Mouse (Mus musculus) liver, postnatal 0 days (tissue): ENCODE results near the gene Tnfrsf26.

Experiments used
- CTCF ChIP-seq: sonication (generic); IDR thresholded peaks from 2 replicates; pipeline ENCODE4 v1.5.1; 2016; ENCODE audit warnings: antibody characterized with exemption, low read depth
- EP300 ChIP-seq: IDR thresholded peaks from 2 replicates; pipeline ENCODE4 v1.6.1; 2016; ENCODE audit warnings: antibody characterized with exemption, low read depth, mild to moderate bottlenecking

DNA sequence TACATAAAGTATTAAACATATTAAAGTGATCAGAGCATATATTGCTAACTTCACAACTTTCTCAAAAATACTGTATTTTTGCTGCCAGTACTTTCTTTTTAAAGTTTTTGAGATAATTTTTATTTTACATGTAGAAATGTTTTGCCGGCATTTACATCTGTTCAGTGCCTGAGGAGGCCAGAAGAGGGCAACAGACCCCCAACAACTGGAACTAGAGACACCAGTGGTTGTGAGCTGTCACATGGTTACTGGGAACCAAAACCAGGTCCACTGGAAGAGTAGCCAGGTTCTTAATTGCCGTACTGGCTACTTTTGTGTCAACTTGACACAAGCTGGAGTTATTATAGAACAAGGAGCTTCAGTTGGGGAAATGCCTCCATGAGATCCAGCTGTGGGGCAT, 26.8 kb downstream of the Tnfrsf26 start:
- TF ChIP-seq EP300 (no peak), CTCF (peak; percentile 37)
